Comparison of ENCODE assay signal across 8 mouse cellular contexts in genomic region chr1:58562455-58562854, GRCm38 (mm10). TPM values are rescaled to one million over a fixed set of nuclear protein-coding genes. Genes with fewer than 3 reads are reported as not detected.
DNase-seq lines count a peak whose midpoint lies in the region; ATAC-seq lines count a peak whose summit lies in the region.

No protein-coding gene starts in this region.

- no peaks in the 10 kb centered on the region for H3K27me3 ChIP-seq in heart, embryonic 12.5 days (replicated peaks)

- H3K4me3 ChIP-seq in heart, embryonic 12.5 days, result no peak overlapping the region

- peaks cover 15% of the 10 kb centered on the region for H3K36me3 ChIP-seq in heart, embryonic 12.5 days

- ATAC-seq in heart, embryonic 12.5 days (ENCODE audit: insufficient number of reproducible peaks, low FRiP score), result no peak

- no peak overlapping the region for H3K4me2 ChIP-seq in heart, embryonic 12.5 days

- no peaks in the 10 kb centered on the region for H3K9me3 ChIP-seq in heart, embryonic 12.5 days (replicated peaks)

- intact Hi-C loops in heart, postnatal 10 days (cut with DNase I), result loop anchor here (5.0 kb wide), 1 partner anchor 115 kb away; no protein-coding TSS in a partner anchor

- 91% methylated on average over 1 of the region's 1 CpGs for WGBS in heart, embryonic 12.5 days

- H3K4me1 ChIP-seq in heart, embryonic 12.5 days (replicated peaks), result no peaks in the 10 kb centered on the region

- peak; percentile 32 to 61 for DNase-seq in heart, postnatal 10 days
- peak; percentile 69 for DNase-seq in 416B (ENCODE audit: low read depth)
- peak; percentile 78 for DNase-seq in R1 (ENCODE audit: low read depth, low spot score)
- DNase-seq in cerebellum, postnatal 25 days, result peak; percentile 29 to 68
- DNase-seq in kidney, postnatal 36 days, result peak; percentile 60 to 81
- peak; percentile 51 for DNase-seq in retina, postnatal 1 day
- DNase-seq in frontal cortex, postnatal 25 days (ENCODE audit: low spot score in 2 of 2), result no peak

- H3K27ac ChIP-seq in heart, embryonic 12.5 days (ENCODE audit: poor library complexity, severe bottlenecking), result no peak overlapping the region

- H3K9ac ChIP-seq in heart, embryonic 12.5 days, result no peak overlapping the region

RNA-seq across cellular contexts. Expression of gene Fam126b, which starts 23.7 kb away (rescaled TPM):
- total RNA-seq in heart, postnatal 10 days (2021), result 10 to 100 TPM; 12.5 to 15.7 TPM
- 4.5 and 4.9 TPM in 2 replicates for polyA plus RNA-seq in heart, embryonic 12.5 days (2016; fragmentation: Nextera tagmentation; extraction: Ambion mirVana)

RNA-seq across cellular contexts. Expression of gene Ndufb3, which starts 23.7 kb away (rescaled TPM):
- 100 to 1,000 TPM; 233 to 237 TPM for total RNA-seq in heart, postnatal 10 days (2021)
- polyA plus RNA-seq in heart, embryonic 12.5 days (2016; fragmentation: Nextera tagmentation; extraction: Ambion mirVana), result 220 and 223 TPM in 2 replicates

RNA-seq across cellular contexts. Expression of gene Orc2, which starts 57.5 kb away (rescaled TPM):
- 10 to 100 TPM; 12.7 to 16.1 TPM for total RNA-seq in heart, postnatal 10 days (2021)
- polyA plus RNA-seq in heart, embryonic 12.5 days (2016; fragmentation: Nextera tagmentation; extraction: Ambion mirVana), result 26.6 and 27.0 TPM in 2 replicates

Comparison
In these comparisons a context has a peak if more than half of its experiments do, and no peak if none do; other contexts are left out.
1. DNase-seq: peak in heart, postnatal 10 days (2 of 2), 416B (single experiment), R1 (single experiment), cerebellum, postnatal 25 days (2 of 2), kidney, postnatal 36 days (2 of 2) and retina, postnatal 1 day (single experiment); none in frontal cortex, postnatal 25 days (0 of 2).